Mouse (Mus musculus) erythroid progenitor cell, adult 5-6 weeks (primary cell): ENCODE measurements at regions not wholly inside any gene's neighbourhood (a gene's known extent, or its start where the extent isn't known, plus 50 kb on each side); places are given as distances from the start of the nearest gene placed in this dataset.

Source experiments
- ATAC-seq: replicated peaks from 2 replicates; pipeline ENCODE4 v1.8.0; 2016; ENCODE audit warnings: moderate number of reproducible peaks, mild to moderate bottlenecking, moderate TSS enrichment, inconsistent platforms; ENCODE audit not compliant: poor library complexity, low FRiP score, severe bottlenecking

GRCm38 (mm10) chr10:96365101-96365500 lies 228.7 kb downstream of the Gm5426 start:
- no peak for ATAC-seq

- no peak for ATAC-seq
These were observed 230.5 kb downstream of the Gm5426 start for GRCm38 (mm10) chr10:96366871-96367270.

- ATAC-seq = no peak
These were observed 234.3 kb downstream of the Gm5426 start for GRCm38 (mm10) chr10:96370547-96371320.

GRCm38 (mm10) chr10:96371321-96371653 lies 234.9 kb downstream of the Gm5426 start:
- ATAC-seq = no peak

GRCm38 (mm10) chr10:96372616-96373346 lies 236.4 kb downstream of the Gm5426 start:
- no peak for ATAC-seq

GRCm38 (mm10) chr10:96373481-96373880 lies 237.1 kb downstream of the Gm5426 start:
- ATAC-seq = no peak

GRCm38 (mm10) chr10:96374293-96375069 lies 238.1 kb downstream of the Gm5426 start:
- no peak for ATAC-seq

- no peak for ATAC-seq
These were observed 238.7 kb downstream of the Gm5426 start for GRCm38 (mm10) chr10:96375070-96375447.

GRCm38 (mm10) chr10:96377549-96377948 lies 239.3 kb upstream of the Btg1 start:
- no peak for ATAC-seq

- ATAC-seq = no peak
These were observed 237.6 kb upstream of the Btg1 start for GRCm38 (mm10) chr10:96379016-96379771.

- ATAC-seq = no peak
These were observed 235.1 kb upstream of the Btg1 start for GRCm38 (mm10) chr10:96381664-96382063.

- ATAC-seq = no peak
These were observed 225.1 kb upstream of the Btg1 start for GRCm38 (mm10) chr10:96391748-96392147.

- ATAC-seq = no peak
These were observed 224.0 kb upstream of the Btg1 start for GRCm38 (mm10) chr10:96392836-96393235.

GRCm38 (mm10) chr10:96394210-96394609 lies 222.6 kb upstream of the Btg1 start:
- ATAC-seq = no peak

GRCm38 (mm10) chr10:96395017-96395416 lies 221.8 kb upstream of the Btg1 start:
- no peak for ATAC-seq

GRCm38 (mm10) chr10:96397931-96398561 lies 218.8 kb upstream of the Btg1 start:
- ATAC-seq = no peak

- no peak for ATAC-seq
These were observed 218.1 kb upstream of the Btg1 start for GRCm38 (mm10) chr10:96398562-96399288.

- ATAC-seq = no peak
These were observed 217.0 kb upstream of the Btg1 start for GRCm38 (mm10) chr10:96399636-96400400.
